Mouse (Mus musculus) heart, postnatal 36 days (tissue): ENCODE measurements around the gene Cic. TPM values are rescaled to one million over a fixed set of nuclear protein-coding genes. Genes with fewer than 3 reads are reported as not detected.

Experiments used
- DNase-seq, 2 experiments: peaks; one replicate each; pipeline ENCODE4 v3.0.0; 2021 to 2022
- intact Hi-C: fragments of 180-260 bp; cut with DNase I; formaldehyde crosslinking; loops from one replicate; pipeline ENCODE4 v1.15.1; 2025
- total RNA-seq, 2 experiments: library from RNA; stranded (reverse); gene quantifications; 2 replicates each; pipeline ENCODE4 v1.2.3; 2021

Cic gene
- total RNA-seq, 2 experiments from 2014 or later = 63.7 to 68.7 TPM

DNA sequence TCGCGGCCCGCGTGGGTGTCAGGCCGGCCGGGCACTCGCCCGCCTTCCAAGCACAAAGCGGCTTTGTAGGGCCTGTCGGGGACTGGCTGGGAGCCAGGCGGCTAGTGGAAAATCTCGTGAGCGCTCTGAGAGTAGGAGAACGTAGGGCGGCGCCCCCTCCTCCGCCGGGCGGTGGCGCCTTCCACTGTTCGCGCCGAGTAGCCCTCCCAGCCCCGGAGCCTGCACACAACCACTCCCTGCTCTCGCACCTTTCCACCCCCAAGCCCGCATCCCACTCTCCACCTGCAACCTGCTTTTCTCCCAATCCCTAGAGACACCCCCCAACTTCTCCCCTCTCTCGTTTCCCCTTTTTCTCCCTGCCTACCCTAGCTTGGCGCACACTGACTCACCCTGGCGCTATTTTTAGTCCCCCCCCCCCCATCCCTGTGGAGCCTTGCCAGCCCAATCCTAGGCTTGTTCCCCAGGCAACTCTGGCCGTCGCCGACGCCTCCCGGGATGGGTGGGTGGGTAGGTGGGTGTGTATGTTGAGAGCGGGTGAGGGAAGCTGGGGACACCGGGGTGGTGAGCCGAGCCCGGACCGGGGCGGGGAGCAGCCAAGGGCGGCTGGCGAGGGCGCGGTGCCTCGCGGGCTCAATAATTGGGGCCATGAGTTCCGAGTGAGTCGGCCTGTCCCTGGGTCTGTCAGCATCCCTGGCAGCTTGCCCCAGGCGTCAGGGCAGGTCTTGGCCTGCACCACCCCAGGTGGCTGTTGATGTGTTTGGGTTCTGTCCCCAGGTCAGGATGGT, 11.8 kb downstream of the Cic start:
- intact Hi-C loops = no loop called here
- DNase-seq = peak; percentile 93 to 94

DNA sequence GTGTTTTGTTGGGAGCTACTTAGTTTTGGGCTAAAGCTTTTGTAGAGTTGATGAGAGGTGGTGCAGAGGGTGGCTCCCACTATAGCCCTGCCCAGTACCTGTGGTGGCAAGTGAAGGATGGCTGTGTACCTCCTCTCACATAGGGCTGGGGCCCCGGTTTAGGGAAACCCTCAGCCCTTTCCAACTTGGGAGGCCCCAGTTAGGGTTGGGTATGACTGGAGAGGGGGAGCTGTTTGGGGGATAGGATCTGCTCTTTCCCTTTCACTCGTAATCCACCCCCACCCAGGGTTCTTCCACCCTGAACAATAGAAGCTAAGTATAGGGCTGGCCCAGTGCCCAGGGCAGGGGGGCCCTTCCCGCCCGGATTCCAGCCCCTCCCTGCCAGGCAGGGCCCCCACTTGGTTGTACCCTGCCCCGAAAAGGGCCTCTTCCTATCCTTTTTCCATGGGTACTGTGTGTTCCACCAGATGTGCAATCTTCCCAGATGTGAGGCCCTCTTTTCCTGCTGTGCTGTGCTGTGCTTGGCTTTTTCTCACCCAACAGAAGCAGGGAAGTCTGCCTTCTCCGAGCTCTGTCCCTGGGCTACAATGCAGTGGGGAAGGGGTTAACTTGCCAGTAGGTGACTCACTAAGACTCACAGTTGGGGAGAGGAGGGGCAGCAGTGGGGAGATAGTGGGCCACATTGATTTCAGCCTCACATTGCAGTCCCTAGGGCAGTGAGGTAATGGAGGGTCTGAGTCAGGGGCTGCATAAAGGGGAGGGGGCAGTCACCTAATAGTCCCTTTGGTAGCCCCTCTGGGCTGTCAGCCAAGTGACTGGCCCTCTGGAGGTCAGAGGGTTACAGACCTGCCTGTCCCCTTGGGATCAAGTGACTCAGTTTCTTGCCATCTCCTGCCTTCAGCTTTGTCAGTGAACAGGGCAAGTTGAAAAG, 12.6 kb downstream of the Cic start:
- intact Hi-C loops = loop anchor here (2.0 kb wide), 1 partner anchor 109 kb away; no protein-coding TSS in a partner anchor
- DNase-seq = peak; percentile 69 to 76

DNA sequence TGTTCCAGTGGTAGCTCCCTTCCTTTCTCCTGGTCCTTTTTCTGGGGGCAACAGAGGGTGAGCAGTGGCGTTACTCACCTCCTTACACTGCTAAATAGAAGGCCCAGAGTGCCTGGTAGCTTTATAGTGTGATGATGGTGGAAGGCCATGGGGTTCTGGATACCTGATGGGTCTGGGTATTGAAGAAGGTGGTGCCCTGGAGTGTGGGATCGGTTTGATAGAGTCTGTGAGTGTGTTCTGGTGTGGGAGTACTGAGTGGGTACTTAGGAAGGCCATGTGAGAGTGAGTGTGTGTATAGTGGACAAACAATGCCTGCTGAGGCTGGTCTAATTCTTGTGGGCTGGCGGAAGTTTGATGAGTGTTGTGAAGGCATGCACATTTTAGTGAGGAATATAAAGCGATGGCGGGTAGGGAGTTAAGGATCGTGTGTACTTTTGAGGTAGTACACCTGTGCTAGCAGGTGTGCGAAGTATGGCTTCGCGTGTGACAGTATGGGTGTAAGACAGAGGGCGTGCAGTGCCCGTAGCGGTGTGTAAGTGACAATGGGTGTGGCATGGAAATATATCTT, 13.7 kb downstream of the Cic start:
- intact Hi-C loops = loop anchor here (2.0 kb wide), 1 partner anchor 108 kb away; no protein-coding TSS in a partner anchor
- no peak for DNase-seq

DNA sequence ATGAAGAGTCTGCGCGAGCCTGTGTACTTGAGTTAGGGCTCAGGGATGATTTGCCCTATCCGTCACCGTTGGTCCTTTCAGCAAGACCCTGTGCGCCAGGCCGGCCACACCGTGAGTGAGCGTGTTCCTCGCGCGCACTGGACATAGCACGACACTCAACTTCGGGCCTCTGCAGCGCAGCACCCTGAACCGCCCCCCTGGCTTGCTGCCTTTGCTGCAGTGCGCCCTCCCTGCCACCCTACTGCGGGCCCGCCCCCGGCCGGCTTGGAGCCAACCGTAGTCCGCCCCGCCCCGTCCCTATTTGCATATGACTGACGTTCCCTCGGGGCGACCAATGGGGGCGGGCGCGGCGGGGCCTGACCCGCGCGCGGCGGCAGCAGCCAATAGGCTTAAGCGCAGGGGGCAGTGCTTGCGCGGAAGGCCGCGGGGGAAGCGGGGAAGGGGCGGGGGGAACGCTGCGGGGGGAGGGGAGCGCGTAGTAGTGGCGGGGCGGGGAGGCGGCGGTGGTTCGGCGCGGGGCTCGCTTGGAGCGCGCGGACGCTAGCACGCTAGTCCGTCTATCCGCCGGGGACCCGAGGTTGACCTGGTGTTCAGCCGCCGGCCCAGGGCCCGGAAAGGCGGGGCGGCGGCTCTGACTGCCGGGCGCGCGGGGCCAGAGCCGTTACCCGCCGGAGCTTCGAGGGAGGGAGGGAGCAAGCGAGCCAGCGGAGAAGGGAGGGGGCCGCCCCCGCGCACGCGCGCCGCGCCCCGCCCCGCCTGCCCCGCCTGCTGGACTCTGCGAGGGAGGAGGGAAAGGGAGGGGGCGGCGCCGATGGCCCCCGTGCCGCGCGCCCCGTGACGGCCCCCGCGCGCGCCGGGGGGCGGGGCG, 14.5 kb downstream of the Cic start:
- intact Hi-C loops = loop anchor here (2.0 kb wide), 2 partner anchors 35 to 107 kb away; partner anchors contain the start of gene Megf8
- DNase-seq = peak; percentile 96 to 97

DNA sequence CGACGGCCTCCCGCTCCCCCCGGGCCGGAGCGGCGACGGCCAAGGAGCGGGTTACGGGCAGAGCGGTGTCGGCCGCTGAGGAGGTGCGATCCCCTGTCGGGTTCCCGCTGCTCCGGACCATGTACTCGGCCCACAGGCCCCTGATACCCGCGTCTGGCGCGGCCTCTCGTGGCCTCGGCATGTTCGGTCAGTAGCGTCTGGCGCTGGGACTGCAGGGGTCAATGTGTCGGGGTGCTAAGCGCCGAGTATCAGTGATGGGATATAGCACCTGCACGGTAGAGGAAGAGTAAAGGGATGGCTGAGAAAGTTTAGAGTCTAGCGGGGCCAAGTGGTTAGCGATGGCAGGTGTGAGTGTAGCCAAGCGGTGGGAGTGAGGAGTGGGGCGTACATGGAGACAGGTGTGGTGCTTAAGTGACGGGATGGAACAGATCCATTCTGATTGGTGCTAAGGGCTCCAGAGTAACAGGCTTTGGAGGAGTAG, 15.3 kb downstream of the Cic start:
- intact Hi-C loops = loop anchor here (2.0 kb wide), 1 partner anchor 34 kb away; the partner anchor contains the start of gene Megf8
- DNase-seq = peak; percentile 44 to 68

DNA sequence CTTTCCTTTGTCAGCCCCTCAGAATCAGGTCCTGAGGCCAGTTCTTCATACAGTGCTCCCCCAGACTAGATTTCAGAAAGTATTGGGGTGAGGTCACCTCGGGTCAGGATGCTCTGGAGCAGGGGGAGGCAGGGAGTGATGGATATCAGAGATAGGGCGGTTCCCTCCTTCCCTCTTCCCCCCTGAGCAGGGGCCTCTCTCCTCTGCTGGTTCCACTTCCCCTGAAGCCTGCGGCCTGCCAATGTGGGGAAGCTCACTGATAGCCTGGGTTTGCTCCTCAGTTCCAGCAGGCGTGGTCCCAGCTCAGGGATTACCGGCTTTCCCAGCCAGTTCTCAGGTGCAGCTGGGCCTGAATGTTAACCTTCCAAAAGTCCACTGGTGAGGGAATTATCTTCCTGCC, 16.1 kb downstream of the Cic start:
- intact Hi-C loops = loop anchor here (2.0 kb wide), 1 partner anchor 33 kb away; the partner anchor contains the start of gene Megf8
- peak in 1 of 2 experiments; percentile 32 for DNase-seq

DNA sequence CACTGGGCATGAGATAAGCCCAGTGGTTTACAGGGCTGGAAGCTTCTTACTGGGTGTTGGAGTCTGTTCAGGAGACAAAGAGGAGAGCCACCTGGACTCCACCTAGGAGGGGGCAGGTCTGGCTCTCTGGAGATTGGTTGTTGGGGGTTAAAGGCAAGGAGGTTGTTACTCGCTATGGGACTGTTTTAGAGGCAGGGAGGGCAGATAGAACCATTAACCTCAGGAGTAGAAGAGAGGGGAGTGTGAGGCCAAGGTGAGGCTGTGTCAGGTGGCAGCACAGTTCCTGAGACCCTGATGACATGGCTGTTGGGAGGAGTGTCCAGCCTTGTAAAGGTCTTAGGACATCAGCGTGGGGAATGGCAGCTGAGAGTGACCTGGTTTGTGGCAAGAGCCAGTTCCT, 16.7 kb downstream of the Cic start:
- DNase-seq = no peak
- intact Hi-C loops = no loop called here

DNA sequence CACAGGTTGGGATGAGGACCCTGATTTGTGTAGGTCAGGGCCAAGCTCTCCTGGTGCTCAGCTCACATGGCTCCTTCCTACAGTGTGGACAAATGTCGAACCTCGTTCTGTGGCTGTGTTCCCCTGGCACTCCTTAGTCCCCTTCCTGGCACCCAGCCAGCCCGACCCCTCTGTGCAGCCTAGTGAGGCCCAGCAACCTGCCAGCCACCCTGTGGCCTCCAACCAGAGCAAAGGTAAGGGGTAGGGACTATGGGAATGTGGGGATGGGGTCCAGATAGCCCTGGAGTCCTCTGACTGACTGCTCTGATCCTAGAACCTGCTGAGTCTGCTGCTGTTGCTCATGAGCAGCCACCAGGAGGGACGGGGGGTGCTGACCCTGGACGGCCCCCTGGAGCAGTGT, 17.3 kb downstream of the Cic start:
- no peak for DNase-seq
- intact Hi-C loops = no loop called here

DNA sequence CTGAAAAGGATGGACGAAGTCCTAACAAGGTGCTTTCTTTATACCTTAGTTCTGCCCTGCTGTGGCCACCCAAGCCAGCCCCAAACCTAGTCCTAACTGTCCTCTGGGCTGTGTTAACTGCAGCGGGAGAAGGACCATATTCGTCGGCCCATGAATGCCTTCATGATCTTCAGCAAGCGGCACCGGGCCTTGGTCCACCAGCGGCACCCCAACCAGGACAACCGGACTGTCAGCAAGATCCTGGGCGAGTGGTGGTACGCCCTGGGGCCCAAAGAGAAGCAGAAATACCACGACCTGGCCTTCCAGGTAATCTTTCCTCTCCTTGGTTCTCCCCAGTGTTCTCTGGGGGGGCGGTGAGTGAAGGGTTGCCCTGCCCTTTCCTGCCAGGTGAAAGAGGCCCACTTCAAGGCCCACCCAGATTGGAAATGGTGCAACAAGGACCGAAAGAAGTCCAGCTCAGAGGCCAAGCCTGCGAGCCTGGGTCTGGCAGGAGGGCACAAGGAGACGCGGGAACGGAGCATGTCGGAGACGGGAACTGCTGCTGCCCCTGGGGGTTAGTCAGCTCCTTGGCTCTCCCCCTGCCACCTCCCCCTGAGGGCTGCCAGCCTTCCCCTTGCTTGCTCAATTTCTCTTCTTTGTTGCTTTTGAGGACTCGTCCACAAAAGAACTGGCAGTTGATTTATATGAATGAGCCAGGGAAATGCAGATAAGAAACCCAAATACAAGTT, 18.2 kb downstream of the Cic start:
- no peak for DNase-seq

DNA sequence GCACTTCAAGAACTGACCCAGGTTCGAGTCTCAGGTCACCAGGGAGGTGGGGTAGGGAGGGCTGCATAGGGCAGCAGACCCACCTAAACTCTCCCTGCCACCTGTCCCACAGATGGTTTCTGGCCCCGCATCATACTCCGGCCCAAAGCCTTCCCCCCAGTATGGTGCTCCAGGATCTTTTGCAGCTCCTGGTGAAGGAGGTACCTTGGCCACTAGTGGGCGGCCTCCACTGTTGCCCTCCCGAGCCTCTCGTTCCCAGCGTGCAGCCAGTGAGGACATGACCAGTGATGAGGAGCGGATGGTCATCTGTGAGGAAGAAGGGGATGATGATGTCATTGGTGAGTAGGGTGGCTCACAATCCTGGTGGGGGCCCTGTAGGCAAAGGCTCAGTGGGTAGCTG, 19.5 kb downstream of the Cic start:
- intact Hi-C loops = no loop called here
- no peak for DNase-seq

More for the DNA sequence above, 18.2 kb downstream of the Cic start:
- intact Hi-C loops = no loop called here

DNA sequence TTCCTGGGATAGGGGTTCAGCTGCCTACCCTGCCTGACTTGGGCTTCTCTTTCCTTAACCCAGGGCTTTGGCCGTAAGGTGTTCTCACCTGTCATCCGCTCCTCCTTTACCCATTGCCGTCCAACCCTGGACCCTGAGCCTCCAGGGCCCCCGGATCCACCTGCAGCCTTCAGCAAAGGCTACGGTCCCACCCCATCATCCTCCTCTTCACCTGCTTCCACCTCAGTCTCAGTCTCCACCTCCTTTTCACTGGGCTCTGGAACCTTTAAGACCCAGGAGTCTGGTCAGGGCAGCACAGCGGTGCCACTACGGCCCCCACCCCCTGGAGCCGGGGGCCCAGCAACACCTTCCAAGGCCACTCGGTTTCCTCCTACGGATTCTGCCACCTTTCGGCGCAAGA, 20.5 kb downstream of the Cic start:
- intact Hi-C loops = no loop called here
- no peak for DNase-seq

DNA sequence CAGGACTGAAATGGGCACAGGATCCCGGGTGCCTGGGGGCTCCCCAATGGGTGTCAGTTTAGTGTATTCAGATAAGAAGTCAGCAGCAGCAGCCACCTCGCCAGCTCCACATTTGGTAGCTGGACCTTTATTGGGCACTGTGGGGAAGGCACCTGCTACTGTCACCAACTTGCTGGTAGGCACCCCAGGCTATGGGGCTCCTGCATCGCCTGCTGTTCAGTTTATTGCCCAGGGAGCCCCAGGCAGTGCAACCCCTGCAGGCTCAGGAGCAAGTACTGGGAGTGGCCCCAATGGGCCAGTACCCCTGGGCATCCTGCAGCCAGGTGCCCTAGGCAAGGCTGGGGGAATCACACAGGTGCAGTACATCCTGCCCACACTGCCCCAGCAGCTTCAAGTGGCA, 21.2 kb downstream of the Cic start:
- intact Hi-C loops = no loop called here
- no peak for DNase-seq

DNA sequence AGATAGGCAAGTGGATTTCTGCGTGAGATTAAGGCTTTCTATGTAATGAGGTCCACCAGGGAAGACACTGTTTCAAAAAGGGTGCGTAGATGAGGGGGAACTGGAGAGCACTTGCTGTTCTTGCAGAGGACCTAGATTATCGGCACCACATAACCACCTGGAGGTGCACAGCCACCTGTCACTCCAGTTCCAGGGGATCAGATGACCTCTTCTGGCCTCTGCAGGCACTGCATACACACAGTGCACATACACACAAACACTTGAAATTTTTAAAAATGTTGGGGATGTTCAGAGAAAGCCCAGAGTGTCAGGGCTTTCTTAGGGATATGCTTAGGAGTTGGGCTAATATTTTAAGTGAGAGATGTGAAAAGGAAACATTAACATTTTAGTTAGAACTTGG, 22.4 kb downstream of the Cic start:
- no peak for DNase-seq
- intact Hi-C loops = no loop called here

DNA sequence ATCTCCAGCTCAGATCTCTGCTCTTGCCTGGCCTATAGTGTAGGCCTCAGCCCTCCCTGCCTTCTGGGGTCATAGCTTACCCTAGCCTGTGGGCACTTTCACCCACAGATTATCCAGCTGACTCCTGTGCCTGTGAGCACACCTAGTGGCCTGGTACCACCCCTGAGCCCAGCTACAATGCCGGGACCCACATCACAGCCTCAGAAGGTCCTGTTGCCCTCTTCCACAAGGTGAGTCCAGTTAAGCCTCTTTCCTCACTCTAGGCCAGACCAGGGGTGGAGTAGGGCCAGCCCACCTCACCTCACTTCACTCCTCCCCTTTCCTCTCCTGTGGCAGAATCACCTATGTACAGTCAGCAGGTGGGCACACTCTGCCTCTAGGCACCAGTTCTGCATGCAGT, 23.0 kb downstream of the Cic start:
- intact Hi-C loops = no loop called here
- no peak for DNase-seq

DNA sequence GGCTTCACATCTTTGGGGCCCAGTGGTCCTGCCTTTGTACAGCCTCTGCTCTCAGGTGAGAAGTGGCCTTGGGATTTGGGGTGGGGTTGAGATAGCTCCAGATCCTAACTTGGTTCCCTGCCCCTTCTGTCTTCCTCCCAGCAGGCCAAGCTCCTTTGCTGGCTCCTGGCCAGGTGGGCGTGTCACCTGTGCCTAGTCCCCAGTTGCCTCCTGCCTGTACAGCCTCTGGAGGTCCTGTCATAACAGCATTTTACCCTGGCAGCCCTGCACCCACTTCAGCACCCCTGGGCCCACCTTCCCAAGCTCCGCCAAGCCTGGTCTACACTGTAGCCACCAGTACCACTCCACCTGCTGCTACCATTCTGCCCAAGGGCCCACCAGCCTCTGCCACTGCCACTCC, 23.4 kb downstream of the Cic start:
- intact Hi-C loops = no loop called here
- no peak for DNase-seq

DNA sequence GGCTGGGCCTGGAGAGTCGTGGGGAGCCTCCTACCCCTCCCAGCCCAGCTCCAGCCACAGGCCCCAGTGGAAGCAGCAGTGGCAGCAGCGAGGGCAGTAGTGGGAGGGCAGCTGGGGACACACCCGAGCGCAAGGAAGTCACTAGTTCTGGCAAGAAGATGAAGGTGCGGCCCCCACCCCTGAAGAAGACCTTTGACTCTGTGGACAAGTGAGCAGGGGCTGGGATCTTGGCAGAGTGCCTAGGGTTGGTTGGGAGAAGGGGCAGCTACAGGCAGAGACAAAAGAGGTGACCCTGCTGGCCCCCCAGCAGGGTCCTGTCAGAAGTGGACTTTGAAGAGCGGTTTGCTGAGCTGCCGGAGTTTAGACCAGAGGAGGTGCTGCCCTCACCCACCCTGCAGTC, 24.6 kb downstream of the Cic start:
- intact Hi-C loops = no loop called here

DNA sequence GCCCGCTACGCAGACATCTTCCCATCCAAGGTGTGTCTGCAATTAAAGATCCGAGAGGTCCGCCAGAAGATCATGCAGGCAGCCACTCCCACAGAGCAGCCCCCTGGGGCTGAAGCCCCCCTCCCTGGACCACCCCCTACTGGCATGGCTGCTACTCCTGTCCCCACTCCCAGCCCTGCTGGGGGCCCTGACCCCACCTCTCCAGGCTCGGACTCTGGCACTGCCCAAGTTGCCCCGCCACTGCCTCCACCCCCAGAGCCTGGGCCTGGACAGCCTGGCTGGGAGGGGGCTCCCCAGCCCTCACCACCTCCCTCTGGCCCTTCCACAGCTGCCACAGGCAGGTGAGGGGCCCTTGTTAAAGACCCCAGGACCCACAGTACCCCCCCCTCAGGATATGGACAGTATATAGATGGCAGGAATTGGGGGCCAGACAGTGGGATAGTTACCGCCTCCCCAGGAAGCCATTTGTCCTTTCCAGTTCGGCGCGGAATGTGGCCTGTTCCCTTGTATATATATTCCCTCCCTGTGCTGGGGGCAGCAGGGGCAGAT, 25.8 kb downstream of the Cic start:
- DNase-seq = no peak
- intact Hi-C loops = no loop called here

More for the DNA sequence above, 24.6 kb downstream of the Cic start:
- no peak for DNase-seq

DNA sequence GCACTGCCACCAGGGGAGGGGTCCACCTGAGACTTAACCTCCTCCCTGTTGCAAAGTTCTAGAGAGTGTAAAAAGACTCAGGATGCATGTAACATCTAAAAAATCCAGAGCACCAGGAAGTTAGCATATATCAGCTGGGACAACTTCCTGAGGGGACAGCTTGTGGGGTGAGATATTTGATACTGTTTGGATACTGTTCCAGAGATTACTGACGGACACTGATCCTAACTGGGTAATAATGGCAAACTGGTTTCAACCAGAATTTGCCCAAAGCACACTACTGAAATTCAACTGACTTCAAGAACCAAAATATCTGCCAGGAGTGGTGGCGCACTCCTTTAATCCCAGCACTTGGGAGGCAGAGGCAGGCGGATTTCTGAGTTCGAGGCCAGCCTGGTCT, 27.0 kb downstream of the Cic start:
- intact Hi-C loops = no loop called here
- DNase-seq = no peak
